Mouse (Mus musculus) kidney, adult 2 months (tissue): ENCODE measurements around the gene Pcsk6.

Experiments used
- CTCF ChIP-seq: fragments of 200-500 bp; conservative IDR thresholded peaks from 2 replicates; pipeline ENCODE4 v1.5.1; 2011; ENCODE audit warnings: low read depth, mild to moderate bottlenecking, control low read depth, low read length, moderate library complexity, mixed read lengths; ENCODE audit not compliant: insufficient read depth, insufficient read length
- POLR2A ChIP-seq: fragments of 200-500 bp; IDR thresholded peaks from one replicate; pipeline ENCODE4 v1.6.1; 2011; ENCODE audit warnings: low read depth, low read length, control low read depth

DNA sequence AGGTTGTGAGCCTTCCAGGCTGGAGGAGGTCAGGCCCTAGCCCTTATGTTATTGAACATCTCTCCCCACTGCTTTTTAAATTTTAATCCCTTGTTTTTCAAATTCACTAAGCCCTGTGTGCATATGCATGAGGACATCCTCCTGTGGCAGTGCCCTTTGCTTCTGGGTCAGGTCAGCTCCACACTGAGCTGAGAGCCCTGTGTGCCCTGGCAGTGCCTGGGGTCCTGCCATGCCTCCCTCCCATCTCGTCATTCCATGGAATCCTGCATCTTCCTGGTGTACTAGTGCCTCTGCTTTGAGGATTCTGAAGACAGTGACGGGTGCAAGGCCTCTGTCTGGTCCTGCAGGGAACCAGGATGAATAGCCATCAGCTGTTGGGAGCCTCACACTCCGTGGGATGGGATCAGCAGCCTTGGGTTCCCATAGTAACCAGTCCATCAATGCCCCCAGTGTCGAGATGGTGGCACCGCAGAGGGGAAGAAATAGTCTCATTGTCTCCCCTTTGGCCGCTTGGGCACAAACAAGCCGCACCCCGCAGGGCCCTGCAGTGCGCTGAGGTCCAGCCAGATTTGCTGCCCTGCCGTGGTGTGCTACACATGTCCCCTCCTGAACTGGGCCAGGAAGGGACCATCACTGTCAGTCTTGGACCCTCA is 9.5 kb downstream of the Pcsk6 start:
- TF ChIP-seq POLR2A (no peak), CTCF (no peak)
